Mouse (Mus musculus) liver, adult 2 months (tissue): ENCODE measurements around the gene Sh3bp1.

Experiments
- CTCF ChIP-seq: fragments of 200-500 bp; IDR thresholded peaks from 2 replicates; pipeline ENCODE4 v1.5.1; 2011; ENCODE audit warnings: low read depth, low read length, control low read depth
- POLR2A ChIP-seq: fragments of 200-500 bp; IDR thresholded peaks from 2 replicates; pipeline ENCODE4 v1.6.1; 2011; ENCODE audit warnings: low read length, control low read depth; ENCODE audit not compliant: insufficient read depth; ENCODE audit errors: extremely low read depth

- TF ChIP-seq POLR2A (no peak), CTCF (no peak)
Observed at GRCm38 (mm10) chr15:78859714-78860113, 39.9 kb upstream of the Sh3bp1 start.
